Mouse (Mus musculus): ENCODE measurements at regions not wholly inside any gene's neighbourhood (a gene's known extent, or its start where the extent isn't known, plus 50 kb on each side); places are given as distances from the start of the nearest gene placed in this dataset.
"Not testable (repeated sequence)": the region's sequence is repeated elsewhere in the genome, so short reads cannot be mapped to it uniquely, and the experiment has no call there.

- 80% methylated on average over 2 of the region's 2 CpGs for WGBS
- no peaks in the 10 kb centered on the region for H3K9me3 ChIP-seq (ENCODE audit: control insufficient read depth, low read length)
Measured at GRCm38 (mm10) chr6:5582923-5583525, 86.9 kb upstream of the Pdk4 start.

GRCm38 (mm10) chr6:5576891-5577290 is 80.8 kb upstream of the Pdk4 start:
- WGBS, result 88% methylated on average over 2 of the region's 2 CpGs
- not testable (repeated sequence) for H3K4me1 ChIP-seq (replicated peaks; ENCODE audit: control insufficient read depth, insufficient read depth, low read length); H3K27me3 ChIP-seq (ENCODE audit: control insufficient read depth, insufficient read depth, low read length); H3K4me2 ChIP-seq (replicated peaks; ENCODE audit: low read depth, low read length); DNase-seq (ENCODE audit: low spot score); H3K4me3 ChIP-seq (ENCODE audit: low read depth, low read length); H3K9me3 ChIP-seq (ENCODE audit: control insufficient read depth, low read length); ATAC-seq (ENCODE audit: low FRiP score); H3K36me3 ChIP-seq (ENCODE audit: control insufficient read depth, insufficient read depth, low read length); H3K27ac ChIP-seq (ENCODE audit: low read depth, low read length); H3K9ac ChIP-seq (ENCODE audit: low read depth, low read length)

More at GRCm38 (mm10) chr6:5582923-5583525, 86.9 kb upstream of the Pdk4 start:
- H3K4me2 ChIP-seq (replicated peaks; ENCODE audit: low read depth, low read length), result no peak overlapping the region
- H3K27ac ChIP-seq (ENCODE audit: low read depth, low read length), result no peak overlapping the region
- H3K4me3 ChIP-seq (ENCODE audit: low read depth, low read length), result no peak overlapping the region
- ATAC-seq (ENCODE audit: low FRiP score) (no peak), DNase-seq (ENCODE audit: low spot score) (no peak)
- no peaks in the 10 kb centered on the region for H3K27me3 ChIP-seq (ENCODE audit: control insufficient read depth, insufficient read depth, low read length)
- H3K9ac ChIP-seq (ENCODE audit: low read depth, low read length), result no peak overlapping the region
- H3K4me1 ChIP-seq (replicated peaks; ENCODE audit: control insufficient read depth, insufficient read depth, low read length), result no peaks in the 10 kb centered on the region
- H3K36me3 ChIP-seq (ENCODE audit: control insufficient read depth, insufficient read depth, low read length), result no peaks in the 10 kb centered on the region

GRCm38 (mm10) chr6:5566582-5566981 is 70.5 kb upstream of the Pdk4 start:
- Histone ChIP-seq H3K9ac (ENCODE audit: low read depth, low read length) (no peak overlapping the region), H3K4me1 (replicated peaks; ENCODE audit: control insufficient read depth, insufficient read depth, low read length) (no peaks in the 10 kb centered on the region), H3K27me3 (ENCODE audit: control insufficient read depth, insufficient read depth, low read length) (no peaks in the 10 kb centered on the region), H3K4me3 (ENCODE audit: low read depth, low read length) (no peak overlapping the region), H3K4me2 (replicated peaks; ENCODE audit: low read depth, low read length) (no peak overlapping the region), H3K27ac (ENCODE audit: low read depth, low read length) (no peak overlapping the region), H3K9me3 (ENCODE audit: control insufficient read depth, low read length) (no peaks in the 10 kb centered on the region), H3K36me3 (ENCODE audit: control insufficient read depth, insufficient read depth, low read length) (no peaks in the 10 kb centered on the region)
- ATAC-seq (ENCODE audit: low FRiP score) (no peak), DNase-seq (ENCODE audit: low spot score) (no peak)
- 81% methylated on average over 5 of the region's 5 CpGs for WGBS

- Histone ChIP-seq H3K27me3 (ENCODE audit: control insufficient read depth, insufficient read depth, low read length) (no peaks in the 10 kb centered on the region), H3K4me1 (replicated peaks; ENCODE audit: control insufficient read depth, insufficient read depth, low read length) (no peaks in the 10 kb centered on the region), H3K36me3 (ENCODE audit: control insufficient read depth, insufficient read depth, low read length) (no peaks in the 10 kb centered on the region), H3K27ac (ENCODE audit: low read depth, low read length) (no peak overlapping the region), H3K9ac (ENCODE audit: low read depth, low read length) (no peak overlapping the region), H3K4me3 (ENCODE audit: low read depth, low read length) (no peak overlapping the region), H3K9me3 (ENCODE audit: control insufficient read depth, low read length) (no peaks in the 10 kb centered on the region), H3K4me2 (replicated peaks; ENCODE audit: low read depth, low read length) (no peak overlapping the region)
- 86% methylated on average over 2 of the region's 2 CpGs for WGBS
- DNase-seq (ENCODE audit: low spot score) (no peak), ATAC-seq (ENCODE audit: low FRiP score) (no peak)
Measured at GRCm38 (mm10) chr6:5565049-5565448, 68.9 kb upstream of the Pdk4 start.

- H3K9ac ChIP-seq (ENCODE audit: low read depth, low read length), result no peak overlapping the region
- no peaks in the 10 kb centered on the region for H3K4me1 ChIP-seq (replicated peaks; ENCODE audit: control insufficient read depth, insufficient read depth, low read length)
- ATAC-seq (ENCODE audit: low FRiP score) (no peak), DNase-seq (ENCODE audit: low spot score) (no peak)
- no peaks in the 10 kb centered on the region for H3K27me3 ChIP-seq (ENCODE audit: control insufficient read depth, insufficient read depth, low read length)
- H3K36me3 ChIP-seq (ENCODE audit: control insufficient read depth, insufficient read depth, low read length), result no peaks in the 10 kb centered on the region
- WGBS, result 77% methylated on average over 4 of the region's 4 CpGs
- no peak overlapping the region for H3K4me2 ChIP-seq (replicated peaks; ENCODE audit: low read depth, low read length)
- no peaks in the 10 kb centered on the region for H3K9me3 ChIP-seq (ENCODE audit: control insufficient read depth, low read length)
- no peak overlapping the region for H3K4me3 ChIP-seq (ENCODE audit: low read depth, low read length)
- H3K27ac ChIP-seq (ENCODE audit: low read depth, low read length), result no peak overlapping the region
Measured at GRCm38 (mm10) chr6:5553703-5554394, 57.7 kb upstream of the Pdk4 start.

GRCm38 (mm10) chr6:5550067-5550466 is 54.0 kb upstream of the Pdk4 start:
- ATAC-seq (ENCODE audit: low FRiP score), result no peak
- Histone ChIP-seq H3K9me3 (ENCODE audit: control insufficient read depth, low read length) (no peaks in the 10 kb centered on the region), H3K4me3 (ENCODE audit: low read depth, low read length) (no peak overlapping the region), H3K4me1 (replicated peaks; ENCODE audit: control insufficient read depth, insufficient read depth, low read length) (no peaks in the 10 kb centered on the region), H3K27ac (ENCODE audit: low read depth, low read length) (no peak overlapping the region), H3K36me3 (ENCODE audit: control insufficient read depth, insufficient read depth, low read length) (no peaks in the 10 kb centered on the region), H3K4me2 (replicated peaks; ENCODE audit: low read depth, low read length) (no peak overlapping the region), H3K9ac (ENCODE audit: low read depth, low read length) (no peak overlapping the region), H3K27me3 (ENCODE audit: control insufficient read depth, insufficient read depth, low read length) (no peaks in the 10 kb centered on the region)
- 91% methylated on average over 1 of the region's 1 CpGs for WGBS
- no peak for DNase-seq (ENCODE audit: low spot score)

Data from hindbrain, embryonic 11.5 days (tissue).